Mouse (Mus musculus) CH12.LX (cell line): Measurements from ENCODE around the gene Mafb. TPM values are rescaled to one million over a fixed set of nuclear protein-coding genes. Genes with fewer than 3 reads are reported as not detected.
A peak's percentile ranks its signal among the peaks of the same experiment; 100 is the strongest.

Experiments used
- DNase-seq: peaks from one replicate; pipeline ENCODE4 v3.0.0-alpha.2; 2013; ENCODE audit errors: extremely low read depth
- H3K27ac ChIP-seq: 2 replicates; pipeline ENCODE4 v1.5.1; 2012; ENCODE audit warnings: low read depth, mild to moderate bottlenecking, control low read depth, moderate library complexity; ENCODE audit not compliant: insufficient read depth
- H3K27me3 ChIP-seq: replicated peaks from 2 replicates; pipeline ENCODE3; 2012; ENCODE audit warnings: inconsistent platforms
- H3K36me3 ChIP-seq, 2 experiments: replicated peaks in 1 of 2; 2 replicates each; pipeline versions ENCODE3 to v1.6.1; 2012; ENCODE audit warnings: inconsistent platforms in 1 of 2, low read length in 1 of 2, mild to moderate bottlenecking in 1 of 2, mixed read lengths in 1 of 2, moderate library complexity in 1 of 2; ENCODE audit not compliant: control insufficient read depth in 1 of 2, insufficient read depth in 1 of 2
- H3K4me1 ChIP-seq, 2 experiments: 2 replicates each; pipeline ENCODE4 v1.6.1; 2012; ENCODE audit warnings: inconsistent platforms in 1 of 2, moderate library complexity in 1 of 2; ENCODE audit not compliant: insufficient read depth in 2 of 2, control insufficient read depth in 1 of 2
- H3K4me2 ChIP-seq: 2 replicates; pipeline ENCODE4 v1.6.1; 2012; ENCODE audit warnings: low read depth, mild to moderate bottlenecking, control low read depth; ENCODE audit not compliant: poor library complexity, insufficient read depth, severe bottlenecking
- H3K4me3 ChIP-seq, 3 experiments: fragments of 150-350 bp in 1 of 3; sonication (generic) in 1 of 3; replicated peaks in 1 of 3; 2 replicates each; pipeline versions ENCODE3 to v1.5.1; 2011 to 2012; ENCODE audit warnings: low read depth in 2 of 3, low read length in 2 of 3, mild to moderate bottlenecking in 2 of 3, moderate library complexity in 2 of 3, control low read depth in 1 of 3, improper control_type of control experiment in 1 of 3, inconsistent platforms in 1 of 3, mixed read lengths in 1 of 3; ENCODE audit not compliant: poor library complexity in 1 of 3
- H3K79me2 ChIP-seq: replicated peaks from 2 replicates; pipeline ENCODE4 v1.6.1; 2012; ENCODE audit warnings: mild to moderate bottlenecking, moderate library complexity; ENCODE audit not compliant: control insufficient read depth, poor library complexity, insufficient read depth, severe bottlenecking; ENCODE audit errors: extremely low read depth
- H3K9ac ChIP-seq: 2 replicates; pipeline ENCODE4 v1.6.1; 2012; ENCODE audit warnings: low read depth, mild to moderate bottlenecking, control low read depth, moderate library complexity; ENCODE audit not compliant: insufficient read depth
- H3K9me3 ChIP-seq: replicated peaks from 2 replicates; pipeline ENCODE3; 2012; ENCODE audit warnings: low read length, inconsistent platforms, mixed read lengths
- BHLHE40 ChIP-seq: IDR thresholded peaks from 2 replicates; pipeline ENCODE4 v1.6.1; 2011; ENCODE audit warnings: mild to moderate bottlenecking, low read depth, low read length, improper control_type of control experiment
- CHD2 ChIP-seq: IDR thresholded peaks from 2 replicates; pipeline ENCODE4 v1.6.1; 2011; ENCODE audit warnings: low read length, improper control_type of control experiment
- E2F4 ChIP-seq: IDR thresholded peaks from 2 replicates; pipeline ENCODE4 v1.6.1; 2011; ENCODE audit warnings: low read depth, low read length, improper control_type of control experiment; ENCODE audit not compliant: insufficient replicate concordance
- EP300 ChIP-seq: IDR thresholded peaks from 2 replicates; pipeline ENCODE4 v1.6.1; 2011; ENCODE audit warnings: low read length, improper control_type of control experiment
- ETS1 ChIP-seq: conservative IDR thresholded peaks from 2 replicates; pipeline ENCODE4 v1.6.1; 2012; ENCODE audit warnings: low read depth, mild to moderate bottlenecking, inconsistent platforms, low read length, improper control_type of control experiment, moderate library complexity
- GABPA ChIP-seq: IDR thresholded peaks from 2 replicates; pipeline ENCODE4 v1.6.1; 2012; ENCODE audit warnings: low read depth, low read length, improper control_type of control experiment, inconsistent platforms; ENCODE audit not compliant: insufficient replicate concordance
- HCFC1 ChIP-seq: IDR thresholded peaks from 2 replicates; pipeline ENCODE4 v1.6.1; 2012; ENCODE audit warnings: low read depth, mild to moderate bottlenecking, inconsistent platforms, low read length, improper control_type of control experiment
- KAT2A ChIP-seq: IDR thresholded peaks from 2 replicates; pipeline ENCODE4 v1.6.1; 2012; ENCODE audit warnings: low read length, improper control_type of control experiment, inconsistent platforms; ENCODE audit not compliant: insufficient replicate concordance
- MAFK ChIP-seq: IDR thresholded peaks from 2 replicates; pipeline ENCODE4 v1.6.1; 2011; ENCODE audit warnings: low read length, improper control_type of control experiment; ENCODE audit not compliant: insufficient replicate concordance
- NELFE ChIP-seq: IDR thresholded peaks from 2 replicates; pipeline ENCODE4 v1.6.1; 2011; ENCODE audit warnings: low read depth, low read length, improper control_type of control experiment
- PAX5 ChIP-seq: IDR thresholded peaks from 2 replicates; pipeline ENCODE4 v1.6.1; 2012; ENCODE audit warnings: low read length, inconsistent platforms, mixed read lengths
- POLR2A ChIP-seq: IDR thresholded peaks from 2 replicates; pipeline ENCODE4 v1.6.1; 2011; ENCODE audit warnings: low read depth, mild to moderate bottlenecking, improper control_type of control experiment, low read length
- RCOR1 ChIP-seq: conservative IDR thresholded peaks from 2 replicates; pipeline ENCODE4 v1.6.1; 2012; ENCODE audit warnings: low read depth, mild to moderate bottlenecking, inconsistent platforms, low read length, improper control_type of control experiment
- TBP ChIP-seq: conservative IDR thresholded peaks from 2 replicates; pipeline ENCODE4 v1.6.1; 2011; ENCODE audit warnings: low read depth, low read length, improper control_type of control experiment
- USF1 ChIP-seq: IDR thresholded peaks from 2 replicates; pipeline ENCODE4 v1.6.1; 2014; ENCODE audit warnings: low read depth, mild to moderate bottlenecking, inconsistent platforms, low read length, improper control_type of control experiment
- ZC3H11A ChIP-seq: IDR thresholded peaks from 2 replicates; pipeline ENCODE4 v1.6.1; 2012; ENCODE audit warnings: low read depth, mild to moderate bottlenecking, inconsistent platforms, low read length, improper control_type of control experiment
- ZKSCAN1 ChIP-seq: IDR thresholded peaks from 2 replicates; pipeline ENCODE4 v1.6.1; 2012; ENCODE audit warnings: low read depth, inconsistent platforms, low read length, improper control_type of control experiment, borderline replicate concordance
- ZMIZ1 ChIP-seq: IDR thresholded peaks from 2 replicates; pipeline ENCODE4 v1.6.1; 2012; ENCODE audit warnings: low read depth, mild to moderate bottlenecking, inconsistent platforms, low read length, improper control_type of control experiment
- dilution Hi-C: fragments of 300-500 bp; cut with MboI; formaldehyde crosslinking; loops from 2 replicates; pipeline ENCODE4 v1.14.3; 2020; ENCODE audit warnings: low sequenced_read_pairs; ENCODE audit not compliant: extremely low pct_unique_long_range_greater_than_20kb, extremely low pct_ligation_motif_present
- in situ Hi-C: fragments of 300-500 bp; cut with MboI; formaldehyde crosslinking; loops from 3 replicates; pipeline ENCODE4 v1.14.3; 2019; ENCODE audit warnings: low sequenced_read_pairs, low pct_ligation_motif_present, low pct_unique_long_range_greater_than_20kb, mixed read lengths
- polyA plus RNA-seq: library from polyadenylated mRNA; unstranded; fragments of >175 nt; gene quantifications from 2 replicates; pipeline ENCODE4 v1.2.1, GENCODE M21; 2012; ENCODE audit warnings: low read depth; ENCODE audit not compliant: insufficient read length
- total RNA-seq, 2 experiments: library from RNA; depleted of rRNA; stranded (reverse); fragments of 300-350 nt in 1 of 2; fragments of >200 nt in 1 of 2; gene quantifications; 2 replicates each; pipeline ENCODE4 v1.2.3; 2012 to 2014

The Mafb gene
- total and polyA plus RNA-seq, 3 experiments = 0.04 to 0.47 (median 0.17) TPM

GRCm38 (mm10) chr2:160413055-160413454 is 46.2 kb upstream of the Mafb start:
- H3K9me3 ChIP-seq = peaks cover 11% of the 10 kb centered on the region
- in situ Hi-C loops = no loop called here

GRCm38 (mm10) chr2:160411431-160411830 is 44.6 kb upstream of the Mafb start:
- dilution Hi-C loops (no loop called here), in situ Hi-C loops (no loop called here)
- no peak overlapping the region for H3K4me3 ChIP-seq
- H3K4me2 ChIP-seq = no peak overlapping the region
- H3K36me3 ChIP-seq = no peaks in the 10 kb centered on the region
- peaks cover 48% of the 10 kb centered on the region for H3K27me3 ChIP-seq
- H3K79me2 ChIP-seq = no peaks in the 10 kb centered on the region
- TF ChIP-seq RCOR1 (no peak), KAT2A (no peak), ETS1 (no peak), GABPA (no peak), BHLHE40 (no peak), USF1 (no peak), CHD2 (no peak), ZMIZ1 (no peak), PAX5 (no peak), POLR2A (no peak), EP300 (no peak), TBP (no peak), HCFC1 (no peak), ZKSCAN1 (no peak)
- H3K9ac ChIP-seq = no peak overlapping the region
- peaks cover 0 to 5% of the 10 kb centered on the region in 2 experiments; a peak in 2 of 4 replicates for H3K4me1 ChIP-seq
- DNase-seq = no peak
- H3K27ac ChIP-seq = no peak overlapping the region
- H3K9me3 ChIP-seq = peaks cover 11% of the 10 kb centered on the region

More at GRCm38 (mm10) chr2:160413055-160413454, 46.2 kb upstream of the Mafb start:
- Histone ChIP-seq H3K9ac (no peak overlapping the region), H3K79me2 (no peaks in the 10 kb centered on the region), H3K27me3 (peaks cover 50% of the 10 kb centered on the region), H3K4me3 (no peak overlapping the region), H3K4me1 (peaks cover 0 to 5% of the 10 kb centered on the region in 2 experiments; a peak in 2 of 4 replicates)
- TF ChIP-seq ZC3H11A (no peak), E2F4 (no peak), NELFE (no peak), BHLHE40 (no peak), MAFK (no peak)
- TF ChIP-seq, all 38 proteins: peak for 0
- Histone ChIP-seq H3K4me2 (no peak overlapping the region), H3K27ac (no peak overlapping the region), H3K36me3 (no peaks in the 10 kb centered on the region)
- peak; percentile 33 for DNase-seq
- dilution Hi-C loops = no loop called here
